Mouse (Mus musculus): ENCODE measurements at regions not wholly inside any gene's neighbourhood (a gene's known extent, or its start where the extent isn't known, plus 50 kb on each side); places are given as distances from the start of the nearest gene placed in this dataset.

DNA sequence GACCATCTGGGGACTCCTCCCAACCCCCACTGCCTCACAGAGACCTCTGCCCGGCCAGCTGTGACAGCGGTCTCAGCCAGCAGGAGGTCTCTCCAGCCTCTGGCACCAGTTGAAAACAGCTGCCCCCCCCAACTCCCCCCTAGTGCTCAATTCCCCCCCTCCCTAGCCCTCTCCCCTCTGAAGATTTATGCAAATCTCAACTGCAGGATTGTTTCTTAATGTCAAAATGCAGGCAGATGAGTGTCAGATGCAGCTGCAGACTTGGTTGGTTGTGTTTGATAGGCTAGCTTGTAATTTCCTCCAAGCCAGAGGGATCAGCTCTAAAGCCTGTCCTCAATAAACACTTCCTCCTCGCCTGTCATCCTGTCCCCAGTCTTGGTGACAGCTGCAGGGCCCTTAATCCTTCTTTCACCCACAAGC lies 317.7 kb downstream of the Mroh4 start:
- Histone ChIP-seq H3K27ac (ENCODE audit: low read length) (no peak overlapping the region), H3K4me2 (replicated peaks; ENCODE audit: low read depth, low read length) (no peak overlapping the region), H3K4me1 (ENCODE audit: insufficient read depth, low read length) (no peaks in the 10 kb centered on the region), H3K9ac (replicated peaks; ENCODE audit: low read length) (no peak overlapping the region), H3K4me3 (ENCODE audit: low read length) (no peak overlapping the region), H3K36me3 (ENCODE audit: insufficient read depth, low read length) (no peaks in the 10 kb centered on the region), H3K9me3 (ENCODE audit: low read length) (no peaks in the 10 kb centered on the region), H3K27me3 (ENCODE audit: insufficient read depth, low read length) (no peaks in the 10 kb centered on the region)
- 19% methylated on average over 3 of the region's 3 CpGs for WGBS
- ATAC-seq (ENCODE audit: low FRiP score, low TSS enrichment) = no peak

DNA sequence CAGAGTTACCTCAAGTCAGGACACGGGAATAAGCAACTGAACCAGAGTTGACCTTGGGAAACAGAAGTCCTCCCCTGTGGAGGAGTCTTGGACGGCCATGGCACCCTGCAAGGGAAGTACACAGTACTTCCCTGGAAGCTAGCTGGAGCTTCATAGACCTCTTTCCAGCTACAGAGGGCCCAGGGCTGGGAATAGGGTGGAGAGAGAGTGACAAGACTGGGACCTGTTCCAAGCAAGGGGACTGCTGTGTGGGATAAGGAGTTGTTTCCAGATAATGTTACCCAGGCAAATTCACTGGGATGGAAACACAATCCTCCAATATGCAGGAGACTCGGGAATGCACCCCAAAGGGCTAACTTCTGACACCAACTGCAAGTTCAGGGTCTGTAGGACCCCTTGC lies 325.1 kb downstream of the Mroh4 start:
- 40% methylated on average over 3 of the region's 3 CpGs for WGBS
- Histone ChIP-seq H3K27me3 (ENCODE audit: insufficient read depth, low read length) (no peaks in the 10 kb centered on the region), H3K4me1 (ENCODE audit: insufficient read depth, low read length) (no peaks in the 10 kb centered on the region), H3K36me3 (ENCODE audit: insufficient read depth, low read length) (no peaks in the 10 kb centered on the region), H3K9ac (replicated peaks; ENCODE audit: low read length) (no peak overlapping the region), H3K27ac (ENCODE audit: low read length) (no peak overlapping the region), H3K9me3 (ENCODE audit: low read length) (no peaks in the 10 kb centered on the region), H3K4me3 (ENCODE audit: low read length) (no peak overlapping the region), H3K4me2 (replicated peaks; ENCODE audit: low read depth, low read length) (no peak overlapping the region)
- ATAC-seq (ENCODE audit: low FRiP score, low TSS enrichment) = no peak

DNA sequence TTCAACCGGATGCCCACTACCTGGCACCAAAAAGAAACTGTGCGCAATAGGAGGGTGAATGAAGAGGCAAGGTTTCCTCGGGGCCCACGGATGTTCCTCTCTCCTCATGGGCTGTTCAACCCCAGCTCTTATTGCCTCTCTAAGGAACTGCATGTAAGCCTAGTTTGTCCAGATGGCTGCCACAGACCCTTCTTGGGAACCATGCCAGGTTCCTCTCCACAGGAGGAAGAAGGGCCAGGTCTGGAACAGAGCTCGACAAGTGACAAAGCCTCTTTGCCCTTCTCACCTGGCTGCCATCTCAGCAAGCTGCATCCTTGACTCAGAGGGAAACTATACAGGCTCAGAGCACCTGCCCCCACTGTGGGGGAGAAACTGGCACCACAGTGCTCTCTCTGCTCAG lies 329.6 kb downstream of the Mroh4 start:
- Histone ChIP-seq H3K4me2 (replicated peaks; ENCODE audit: low read depth, low read length) (no peak overlapping the region), H3K36me3 (ENCODE audit: insufficient read depth, low read length) (no peaks in the 10 kb centered on the region), H3K4me3 (ENCODE audit: low read length) (no peak overlapping the region), H3K4me1 (ENCODE audit: insufficient read depth, low read length) (no peaks in the 10 kb centered on the region), H3K27me3 (ENCODE audit: insufficient read depth, low read length) (no peaks in the 10 kb centered on the region), H3K9ac (replicated peaks; ENCODE audit: low read length) (no peak overlapping the region), H3K9me3 (ENCODE audit: low read length) (no peaks in the 10 kb centered on the region), H3K27ac (ENCODE audit: low read length) (no peak overlapping the region)
- no peak for ATAC-seq (ENCODE audit: low FRiP score, low TSS enrichment)
- WGBS = 92% methylated on average over 5 of the region's 5 CpGs

GRCm38 (mm10) chr15:74296277-74296676 lies 339.9 kb downstream of the Mroh4 start:
- Histone ChIP-seq H3K27ac (ENCODE audit: low read length) (no peak overlapping the region), H3K36me3 (ENCODE audit: insufficient read depth, low read length) (no peaks in the 10 kb centered on the region), H3K4me1 (ENCODE audit: insufficient read depth, low read length) (no peaks in the 10 kb centered on the region), H3K4me2 (replicated peaks; ENCODE audit: low read depth, low read length) (no peak overlapping the region), H3K27me3 (ENCODE audit: insufficient read depth, low read length) (no peaks in the 10 kb centered on the region), H3K9ac (replicated peaks; ENCODE audit: low read length) (no peak overlapping the region), H3K9me3 (ENCODE audit: low read length) (no peaks in the 10 kb centered on the region), H3K4me3 (ENCODE audit: low read length) (no peak overlapping the region)
- ATAC-seq (ENCODE audit: low FRiP score, low TSS enrichment) = no peak
- WGBS = 61% methylated on average over 8 of the region's 8 CpGs

- Histone ChIP-seq H3K9me3 (ENCODE audit: low read length) (no peaks in the 10 kb centered on the region), H3K36me3 (ENCODE audit: insufficient read depth, low read length) (no peaks in the 10 kb centered on the region), H3K4me1 (ENCODE audit: insufficient read depth, low read length) (no peaks in the 10 kb centered on the region), H3K27me3 (ENCODE audit: insufficient read depth, low read length) (no peaks in the 10 kb centered on the region), H3K4me3 (ENCODE audit: low read length) (no peak overlapping the region), H3K27ac (ENCODE audit: low read length) (no peak overlapping the region), H3K9ac (replicated peaks; ENCODE audit: low read length) (no peak overlapping the region), H3K4me2 (replicated peaks; ENCODE audit: low read depth, low read length) (no peak overlapping the region)
- no peak for ATAC-seq (ENCODE audit: low FRiP score, low TSS enrichment)
- WGBS = 65% methylated on average over 10 of the region's 10 CpGs
Observed at GRCm38 (mm10) chr15:74294691-74295090, 341.5 kb downstream of the Mroh4 start.

DNA sequence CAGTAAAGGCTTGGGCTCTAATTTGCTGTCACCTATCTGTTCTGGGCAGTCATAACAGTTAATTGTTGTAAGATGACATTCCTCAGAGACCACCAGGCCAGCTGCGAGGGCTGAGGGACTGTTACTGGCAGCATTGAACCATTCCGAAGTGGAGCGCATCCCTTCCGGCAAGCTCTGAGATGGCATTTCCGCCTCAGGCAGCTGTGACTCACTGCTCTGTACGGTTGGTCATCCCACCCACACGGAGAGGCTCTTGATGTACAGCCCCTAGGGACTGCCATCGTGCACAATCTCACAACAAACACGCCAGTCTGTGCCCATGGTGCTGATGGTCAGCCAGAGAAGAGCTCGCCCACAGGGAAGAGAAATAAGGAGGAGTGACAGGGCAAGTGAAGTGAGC lies 342.0 kb downstream of the Mroh4 start:
- no peaks in the 10 kb centered on the region for H3K4me1 ChIP-seq (ENCODE audit: insufficient read depth, low read length)
- no peaks in the 10 kb centered on the region for H3K9me3 ChIP-seq (ENCODE audit: low read length)
- no peak overlapping the region for H3K4me2 ChIP-seq (replicated peaks; ENCODE audit: low read depth, low read length)
- no peak overlapping the region for H3K4me3 ChIP-seq (ENCODE audit: low read length)
- WGBS = 69% methylated on average over 10 of the region's 10 CpGs
- H3K27me3 ChIP-seq (ENCODE audit: insufficient read depth, low read length) = no peaks in the 10 kb centered on the region
- no peak overlapping the region for H3K27ac ChIP-seq (ENCODE audit: low read length)
- no peak for ATAC-seq (ENCODE audit: low FRiP score, low TSS enrichment)
- no peak overlapping the region for H3K9ac ChIP-seq (replicated peaks; ENCODE audit: low read length)
- H3K36me3 ChIP-seq (ENCODE audit: insufficient read depth, low read length) = no peaks in the 10 kb centered on the region

DNA sequence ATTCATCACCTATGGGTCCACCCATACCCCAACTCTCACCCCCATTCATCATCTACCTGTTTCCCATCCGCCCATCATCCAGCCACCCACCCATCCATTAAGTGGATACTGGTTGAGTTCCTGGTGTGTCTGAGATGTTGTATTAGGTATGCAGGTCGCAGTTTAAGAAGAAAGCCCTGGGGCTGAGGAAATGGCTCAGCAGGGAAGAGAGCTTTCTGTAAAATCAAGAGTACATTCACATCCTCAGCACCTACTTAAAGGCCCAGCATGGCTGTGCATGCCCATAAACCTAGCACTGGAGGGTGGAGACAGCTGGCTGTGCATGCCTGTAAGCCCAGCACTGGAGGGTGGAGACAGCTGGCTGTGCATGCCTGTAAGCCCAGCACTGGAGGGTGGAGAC lies 348.7 kb downstream of the Mroh4 start:
- H3K9me3 ChIP-seq (ENCODE audit: low read length) = no peaks in the 10 kb centered on the region
- 73% methylated on average over 2 of the region's 2 CpGs for WGBS
- no peaks in the 10 kb centered on the region for H3K27me3 ChIP-seq (ENCODE audit: insufficient read depth, low read length)
- no peak overlapping the region for H3K9ac ChIP-seq (replicated peaks; ENCODE audit: low read length)
- H3K27ac ChIP-seq (ENCODE audit: low read length) = no peak overlapping the region
- no peak overlapping the region for H3K4me3 ChIP-seq (ENCODE audit: low read length)
- no peaks in the 10 kb centered on the region for H3K36me3 ChIP-seq (ENCODE audit: insufficient read depth, low read length)
- H3K4me2 ChIP-seq (replicated peaks; ENCODE audit: low read depth, low read length) = no peak overlapping the region
- no peak for ATAC-seq (ENCODE audit: low FRiP score, low TSS enrichment)
- H3K4me1 ChIP-seq (ENCODE audit: insufficient read depth, low read length) = no peaks in the 10 kb centered on the region

- H3K27me3 ChIP-seq (ENCODE audit: insufficient read depth, low read length) = no peaks in the 10 kb centered on the region
- no peak for ATAC-seq (ENCODE audit: low FRiP score, low TSS enrichment)
- H3K9me3 ChIP-seq (ENCODE audit: low read length) = no peaks in the 10 kb centered on the region
- no peaks in the 10 kb centered on the region for H3K4me1 ChIP-seq (ENCODE audit: insufficient read depth, low read length)
- no peak overlapping the region for H3K9ac ChIP-seq (replicated peaks; ENCODE audit: low read length)
- WGBS = 53% methylated on average over 5 of the region's 5 CpGs
- H3K27ac ChIP-seq (ENCODE audit: low read length) = no peak overlapping the region
- H3K4me2 ChIP-seq (replicated peaks; ENCODE audit: low read depth, low read length) = no peak overlapping the region
- H3K4me3 ChIP-seq (ENCODE audit: low read length) = no peak overlapping the region
- H3K36me3 ChIP-seq (ENCODE audit: insufficient read depth, low read length) = no peaks in the 10 kb centered on the region
Observed at GRCm38 (mm10) chr15:74283172-74283534, 353.0 kb downstream of the Mroh4 start.

- H3K27ac ChIP-seq (ENCODE audit: low read length) = no peak overlapping the region
- no peak overlapping the region for H3K4me2 ChIP-seq (replicated peaks; ENCODE audit: low read depth, low read length)
- no peaks in the 10 kb centered on the region for H3K4me1 ChIP-seq (ENCODE audit: insufficient read depth, low read length)
- H3K9me3 ChIP-seq (ENCODE audit: low read length) = no peaks in the 10 kb centered on the region
- no peak for ATAC-seq (ENCODE audit: low FRiP score, low TSS enrichment)
- no peaks in the 10 kb centered on the region for H3K27me3 ChIP-seq (ENCODE audit: insufficient read depth, low read length)
- no peak overlapping the region for H3K4me3 ChIP-seq (ENCODE audit: low read length)
- no peak overlapping the region for H3K9ac ChIP-seq (replicated peaks; ENCODE audit: low read length)
- no peaks in the 10 kb centered on the region for H3K36me3 ChIP-seq (ENCODE audit: insufficient read depth, low read length)
- WGBS = 53% methylated on average over 7 of the region's 7 CpGs
Observed at GRCm38 (mm10) chr15:74282440-74283171, 353.5 kb downstream of the Mroh4 start.

GRCm38 (mm10) chr15:74274435-74274834 lies 361.7 kb downstream of the Mroh4 start:
- no peaks in the 10 kb centered on the region for H3K27me3 ChIP-seq (ENCODE audit: insufficient read depth, low read length)
- no peaks in the 10 kb centered on the region for H3K36me3 ChIP-seq (ENCODE audit: insufficient read depth, low read length)
- no peak overlapping the region for H3K4me2 ChIP-seq (replicated peaks; ENCODE audit: low read depth, low read length)
- no peak for ATAC-seq (ENCODE audit: low FRiP score, low TSS enrichment)
- no peak overlapping the region for H3K4me3 ChIP-seq (ENCODE audit: low read length)
- no peaks in the 10 kb centered on the region for H3K9me3 ChIP-seq (ENCODE audit: low read length)
- no peak overlapping the region for H3K9ac ChIP-seq (replicated peaks; ENCODE audit: low read length)
- H3K4me1 ChIP-seq (ENCODE audit: insufficient read depth, low read length) = no peaks in the 10 kb centered on the region
- 77% methylated on average over 5 of the region's 5 CpGs for WGBS
- no peak overlapping the region for H3K27ac ChIP-seq (ENCODE audit: low read length)
